Mouse (Mus musculus) lung, embryonic 16.5 days (tissue): ENCODE results near the gene 1700037C18Rik. TPM values are rescaled to one million over a fixed set of nuclear protein-coding genes. Genes with fewer than 3 reads are reported as not detected.
"Not testable (repeated sequence)": the region's sequence is repeated elsewhere in the genome, so short reads cannot be mapped to it uniquely, and the experiment has no call there.

Experiments used
- ATAC-seq: fragments of 200-750 bp; cut with Nextera tagmentation; 2 replicates; pipeline ENCODE4 v1.8.0; 2017; ENCODE audit warnings: low read depth, mild to moderate bottlenecking, moderate library complexity
- H3K27ac ChIP-seq: fragments of 300-500 bp; sonication (generic); 2 replicates; pipeline ENCODE4 v1.5.1; 2014; ENCODE audit warnings: mild to moderate bottlenecking, control low read depth, low read length
- H3K27me3 ChIP-seq: fragments of 300-500 bp; sonication (generic); 2 replicates; pipeline ENCODE4 v1.6.1; 2014; ENCODE audit warnings: low read depth, low read length, mixed read lengths; ENCODE audit not compliant: control insufficient read depth, insufficient read depth
- H3K36me3 ChIP-seq: fragments of 300-500 bp; sonication (generic); 2 replicates; pipeline ENCODE4 v1.6.1; 2014; ENCODE audit warnings: low read length; ENCODE audit not compliant: control insufficient read depth, insufficient read depth
- H3K4me1 ChIP-seq: fragments of 300-500 bp; sonication (generic); replicated peaks from 2 replicates; pipeline ENCODE4 v1.6.1; 2014; ENCODE audit warnings: low read length, mixed read lengths; ENCODE audit not compliant: control insufficient read depth, insufficient read depth
- H3K4me2 ChIP-seq: fragments of 300-500 bp; sonication (generic); 2 replicates; pipeline ENCODE4 v1.6.1; 2014; ENCODE audit warnings: low read depth, low read length, control low read depth
- H3K4me3 ChIP-seq: fragments of 300-500 bp; sonication (generic); 2 replicates; pipeline ENCODE4 v1.5.1; 2014; ENCODE audit warnings: mild to moderate bottlenecking, low read length, control low read depth
- H3K9ac ChIP-seq: fragments of 300-500 bp; sonication (generic); 2 replicates; pipeline ENCODE4 v1.6.1; 2014; ENCODE audit warnings: low read length, control low read depth
- H3K9me3 ChIP-seq: fragments of 300-500 bp; sonication (generic); 2 replicates; pipeline ENCODE4 v1.6.1; 2016; ENCODE audit warnings: low read length; ENCODE audit not compliant: control insufficient read depth
- WGBS: fragments of 180-500 bp; shearing (Covaris S2); extraction: QIAGEN DNeasy Blood & Tissue Kit; methylation state at CpG from one replicate; pipeline ENCODE4 v1.1.7; 2014; 5-methylcytosine and 5-hydroxymethylcytosine counted together
- microRNA-seq: library from miRNA; unstranded; fragments of <30 nt; microRNA quantifications from one replicate; pipeline ENCODE4, GENCODE M21; 2016
- polyA plus RNA-seq: library from polyadenylated mRNA; unstranded; fragments of >200 nt; fragmentation: Nextera tagmentation; extraction: Ambion mirVana; gene quantifications from 2 replicates; pipeline ENCODE4 v1.2.1, GENCODE M21; 2015

Gene 1700037C18Rik
- polyA plus RNA-seq, 1 experiment from 2014 or later, result 9.4 TPM

- Histone ChIP-seq H3K4me2 (no peak overlapping the region), H3K9me3 (no peaks in the 10 kb centered on the region), H3K4me1 (0 out of 2 replicates have a peak, but pooled peaks cover 2% of the 10 kb centered on the region), H3K36me3 (no peaks in the 10 kb centered on the region), H3K27ac (no peak overlapping the region), H3K4me3 (no peak overlapping the region), H3K9ac (no peak overlapping the region), H3K27me3 (no peaks in the 10 kb centered on the region)
- 30% methylated on average over 12 of the region's 12 CpGs for WGBS
- ATAC-seq, result no peak
These were observed 55.9 kb downstream of the 1700037C18Rik start for GRCm38 (mm10) chr16:3852586-3852985.

- not testable (repeated sequence) for H3K27ac ChIP-seq, H3K4me1 ChIP-seq, H3K27me3 ChIP-seq, H3K4me3 ChIP-seq, H3K4me2 ChIP-seq, ATAC-seq, H3K36me3 ChIP-seq, H3K9me3 ChIP-seq, H3K9ac ChIP-seq
- WGBS, result 79% methylated on average over 11 of the region's 13 CpGs
These were observed 57.2 kb downstream of the 1700037C18Rik start for GRCm38 (mm10) chr16:3851301-3851700.

DNA sequence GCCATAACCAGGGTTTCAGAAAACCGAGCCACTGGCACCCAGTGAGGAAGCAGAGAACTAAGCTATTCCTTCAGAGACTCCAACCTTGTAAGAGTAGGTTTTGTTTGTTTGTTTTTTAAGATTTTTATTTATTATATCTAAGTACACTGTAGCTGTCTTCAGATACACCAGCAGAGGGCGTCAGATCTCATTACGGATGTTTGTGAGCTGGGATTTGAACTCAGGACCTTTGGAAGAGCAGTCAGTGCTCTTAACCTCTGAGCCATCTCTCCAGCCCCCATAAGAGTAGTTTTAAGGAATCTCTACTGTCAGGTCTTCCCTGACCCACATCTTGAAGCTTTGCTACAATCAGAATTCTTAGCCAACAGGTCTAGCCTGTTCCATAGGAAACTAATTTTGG is 60.1 kb downstream of the 1700037C18Rik start:
- no peak overlapping the region for H3K9ac ChIP-seq
- no peak overlapping the region for H3K27ac ChIP-seq
- no peaks in the 10 kb centered on the region for H3K9me3 ChIP-seq
- H3K4me2 ChIP-seq, result no peak overlapping the region
- no peaks in the 10 kb centered on the region for H3K27me3 ChIP-seq
- no peaks in the 10 kb centered on the region for H3K36me3 ChIP-seq
- H3K4me3 ChIP-seq, result no peak overlapping the region
- peaks cover 3% of the 10 kb centered on the region; the same call in 1 of the 2 replicates for H3K4me1 ChIP-seq
- ATAC-seq, result no peak
- 72% methylated on average over 3 of the region's 3 CpGs for WGBS

DNA sequence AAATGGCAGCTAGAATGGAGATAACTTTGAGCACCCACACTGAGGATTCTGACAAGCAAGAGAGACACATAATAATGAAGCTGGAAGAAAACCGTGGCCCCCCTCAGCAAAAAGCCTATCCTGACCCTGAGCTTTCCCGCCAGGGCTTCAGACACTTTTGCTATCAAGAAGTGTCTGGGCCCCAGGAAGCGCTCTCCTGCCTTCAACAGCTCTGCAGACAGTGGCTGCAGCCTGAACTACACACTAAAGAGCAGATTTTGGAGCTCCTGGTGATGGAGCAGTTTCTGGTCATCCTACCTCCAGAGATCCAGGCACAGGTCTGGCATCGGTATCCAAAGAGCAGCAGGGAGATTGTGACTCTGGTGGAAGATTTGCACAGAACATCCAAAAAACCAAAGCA is 60.6 kb downstream of the 1700037C18Rik start:
- H3K4me2 ChIP-seq, result peak overlapping the region; percentile 69
- no peak for ATAC-seq
- H3K27me3 ChIP-seq, result no peaks in the 10 kb centered on the region
- H3K27ac ChIP-seq, result no peak overlapping the region
- H3K4me1 ChIP-seq, result peaks cover 3% of the 10 kb centered on the region; the same call in 1 of the 2 replicates
- 70% methylated on average over 4 of the region's 4 CpGs for WGBS
- no peaks in the 10 kb centered on the region for H3K9me3 ChIP-seq
- H3K4me3 ChIP-seq, result peak overlapping the region; percentile 77
- peak overlapping the region; percentile 79; the same call in 1 of the 2 replicates for H3K9ac ChIP-seq
- H3K36me3 ChIP-seq, result no peaks in the 10 kb centered on the region

- Histone ChIP-seq H3K4me2 (peak within 1 kb of the TSS; percentile 74), H3K9me3 (no peaks in the 10 kb centered on the region), H3K27ac (0 out of 2 replicates have a peak within 1 kb of the TSS, but pooled peaks have one; percentile 23), H3K36me3 (no peaks in the 10 kb centered on the region), H3K27me3 (no peaks in the 10 kb centered on the region), H3K9ac (peak within 1 kb of the TSS; percentile 79), H3K4me3 (peak within 1 kb of the TSS; percentile 77), H3K4me1 (peaks cover 3% of the 10 kb centered on the region; the same call in 1 of the 2 replicates)
- 2% methylated on average over 38 of the region's 38 CpGs for WGBS
- peak; percentile 100 for ATAC-seq
These were observed 61.6 kb downstream of the 1700037C18Rik start, which contains the start of gene Zfp174 for GRCm38 (mm10) chr16:3846711-3847518. Gene Zfp174, plus strand, starts transcription at chr16:3847268.

Small RNA genes lying within 50 kb of the gene (microRNA-seq; reads per million reads assigned to microRNA genes)
- gene Gm23493, result not detected

Other genes with a start within 250 kb of the 1700037C18Rik start
- 0.08 TPM in 1 of 2 replicates, not detected in the other for gene Mefv, start 190.6 kb downstream of the 1700037C18Rik start, polyA plus RNA-seq
- gene Zfp263, start 164.6 kb downstream of the 1700037C18Rik start, polyA plus RNA-seq, result 44.9 and 48.0 TPM in 2 replicates
- gene Olfr15, start 77.8 kb downstream of the 1700037C18Rik start, polyA plus RNA-seq, result not detected in 2 replicates
- gene Zfp174, start 61.4 kb downstream of the 1700037C18Rik start, polyA plus RNA-seq, result 1.1 and 1.3 TPM in 2 replicates
- gene Naa60, start 36.3 kb downstream of the 1700037C18Rik start, polyA plus RNA-seq, result 48.1 and 49.2 TPM in 2 replicates
- gene Zfp597, start 24.1 kb downstream of the 1700037C18Rik start, polyA plus RNA-seq, result 7.3 and 7.6 TPM in 2 replicates
- 1.5 and 2.0 TPM in 2 replicates for gene Gm20695, start 24.0 kb downstream of the 1700037C18Rik start, polyA plus RNA-seq
- gene Cluap1, start 112 bp upstream of the 1700037C18Rik start, polyA plus RNA-seq, result 22.2 and 23.9 TPM in 2 replicates
- gene Nlrc3, start 67.9 kb upstream of the 1700037C18Rik start, polyA plus RNA-seq, result 1.9 and 2.1 TPM in 2 replicates
- gene Slx4, start 95.1 kb upstream of the 1700037C18Rik start, polyA plus RNA-seq, result 16.5 and 17.0 TPM in 2 replicates
- gene Dnase1, start 128.3 kb upstream of the 1700037C18Rik start, polyA plus RNA-seq, result 3.2 and 4.1 TPM in 2 replicates
- 88.9 and 90.8 TPM in 2 replicates for gene Trap1, start 169.1 kb upstream of the 1700037C18Rik start, polyA plus RNA-seq